Mouse (Mus musculus) hindbrain, embryonic 11.5 days (tissue): ENCODE data around the gene Zic2. TPM values are rescaled to one million over a fixed set of nuclear protein-coding genes. Genes with fewer than 3 reads are reported as not detected.
A peak's percentile ranks its signal among the peaks of the same experiment; 100 is the strongest.
"Not testable (repeated sequence)": the region's sequence is repeated elsewhere in the genome, so short reads cannot be mapped to it uniquely, and the experiment has no call there.

Source experiments
- ATAC-seq: fragments of 200-750 bp; cut with Nextera tagmentation; 2 replicates; pipeline ENCODE4 v1.8.0; 2017; ENCODE audit warnings: mild to moderate bottlenecking, moderate TSS enrichment, moderate library complexity; ENCODE audit not compliant: low FRiP score
- DNase-seq: peaks from one replicate; pipeline ENCODE4 v3.0.0-alpha.2; 2015; ENCODE audit warnings: low spot score
- H3K27ac ChIP-seq: fragments of 300-500 bp; sonication (generic); 2 replicates; pipeline ENCODE4 v1.5.1; 2014; ENCODE audit warnings: mild to moderate bottlenecking, low read depth, low read length
- H3K27me3 ChIP-seq: fragments of 300-500 bp; sonication (generic); 2 replicates; pipeline ENCODE4 v1.6.1; 2014; ENCODE audit warnings: mild to moderate bottlenecking, low read length, moderate library complexity, mixed read lengths; ENCODE audit not compliant: control insufficient read depth, insufficient read depth
- H3K36me3 ChIP-seq: fragments of 300-500 bp; sonication (generic); 2 replicates; pipeline ENCODE4 v1.6.1; 2014; ENCODE audit warnings: mild to moderate bottlenecking, low read length, moderate library complexity, mixed read lengths; ENCODE audit not compliant: control insufficient read depth, insufficient read depth
- H3K4me1 ChIP-seq: fragments of 300-500 bp; sonication (generic); replicated peaks from 2 replicates; pipeline ENCODE4 v1.6.1; 2014; ENCODE audit warnings: low read length, mixed read lengths; ENCODE audit not compliant: control insufficient read depth, insufficient read depth
- H3K4me2 ChIP-seq: fragments of 300-500 bp; sonication (generic); replicated peaks from 2 replicates; pipeline ENCODE4 v1.6.1; 2014; ENCODE audit warnings: mild to moderate bottlenecking, low read depth, low read length
- H3K4me3 ChIP-seq: fragments of 300-500 bp; sonication (generic); 2 replicates; pipeline ENCODE4 v1.5.1; 2014; ENCODE audit warnings: low read depth, low read length
- H3K9ac ChIP-seq: fragments of 300-500 bp; sonication (generic); 2 replicates; pipeline ENCODE4 v1.6.1; 2014; ENCODE audit warnings: low read depth, low read length
- H3K9me3 ChIP-seq: fragments of 300-500 bp; sonication (generic); 2 replicates; pipeline ENCODE4 v1.6.1; 2016; ENCODE audit warnings: low read length; ENCODE audit not compliant: control insufficient read depth
- WGBS: fragments of 180-500 bp; shearing (Covaris S2); extraction: QIAGEN DNeasy Blood & Tissue Kit; methylation state at CpG from one replicate; pipeline ENCODE4 v1.1.7; 2014; 5-methylcytosine and 5-hydroxymethylcytosine counted together
- polyA plus RNA-seq: library from polyadenylated mRNA; unstranded; fragments of >200 nt; fragmentation: Nextera tagmentation; extraction: Ambion mirVana; gene quantifications from 2 replicates; pipeline ENCODE4 v1.2.1, GENCODE M21; 2014

Gene Zic2
- polyA plus RNA-seq, 1 experiment from 2014 or later, result 11.2 TPM

GRCm38 (mm10) chr14:122459332-122459731 is 15.9 kb upstream of the Zic2 start:
- not testable (repeated sequence) for DNase-seq, ATAC-seq, H3K4me1 ChIP-seq, H3K9me3 ChIP-seq, H3K4me3 ChIP-seq, H3K36me3 ChIP-seq, H3K27ac ChIP-seq
- peaks cover 32% of the 10 kb centered on the region for H3K27me3 ChIP-seq
- H3K4me2 ChIP-seq, result peak overlapping the region; percentile 35; the same call in 1 of the 2 replicates
- H3K9ac ChIP-seq, result peak overlapping the region; percentile 52; the same call in 1 of the 2 replicates
- 88% methylated on average over 9 of the region's 12 CpGs for WGBS

- Histone ChIP-seq H3K4me1 (0 out of 2 replicates have a peak, but pooled peaks cover 3% of the 10 kb centered on the region), H3K4me3 (peak overlapping the region; percentile 25), H3K9ac (peak overlapping the region; percentile 52), H3K27ac (no peak overlapping the region), H3K36me3 (no peaks in the 10 kb centered on the region), H3K27me3 (peaks cover 32% of the 10 kb centered on the region), H3K9me3 (no peaks in the 10 kb centered on the region), H3K4me2 (peak overlapping the region; percentile 35)
- WGBS, result 92% methylated on average over 1 of the region's 1 CpGs
- ATAC-seq (no peak), DNase-seq (no peak)
Observed at GRCm38 (mm10) chr14:122459776-122460175, 15.5 kb upstream of the Zic2 start.

GRCm38 (mm10) chr14:122460226-122460625 is 15.0 kb upstream of the Zic2 start:
- Histone ChIP-seq H3K4me2 (peak overlapping the region; percentile 35), H3K9me3 (no peaks in the 10 kb centered on the region), H3K4me1 (peaks cover 6% of the 10 kb centered on the region; the same call in 1 of the 2 replicates), H3K4me3 (peak overlapping the region; percentile 25), H3K36me3 (no peaks in the 10 kb centered on the region), H3K27me3 (peaks cover 37% of the 10 kb centered on the region), H3K27ac (no peak overlapping the region; the same call in 1 of the 2 replicates), H3K9ac (peak overlapping the region; percentile 52)
- 47% methylated on average over 5 of the region's 5 CpGs for WGBS
- ATAC-seq (no peak), DNase-seq (no peak)

GRCm38 (mm10) chr14:122461500-122461899 is 13.7 kb upstream of the Zic2 start:
- Histone ChIP-seq H3K4me1 (peaks cover 8% of the 10 kb centered on the region; the same call in 1 of the 2 replicates), H3K27me3 (peaks cover 45% of the 10 kb centered on the region), H3K4me3 (peak overlapping the region; percentile 73), H3K9me3 (no peaks in the 10 kb centered on the region), H3K36me3 (no peaks in the 10 kb centered on the region), H3K9ac (peak overlapping the region; percentile 68), H3K4me2 (peak overlapping the region; percentile 78), H3K27ac (peak overlapping the region; percentile 95)
- ATAC-seq (no peak), DNase-seq (no peak)
- WGBS, result 23% methylated on average over 3 of the region's 3 CpGs

- Histone ChIP-seq H3K4me1 (peaks cover 8% of the 10 kb centered on the region; the same call in 1 of the 2 replicates), H3K36me3 (no peaks in the 10 kb centered on the region), H3K27me3 (peaks cover 48% of the 10 kb centered on the region), H3K27ac (peak overlapping the region; percentile 95), H3K4me3 (peak overlapping the region; percentile 73), H3K9me3 (no peaks in the 10 kb centered on the region), H3K4me2 (peak overlapping the region; percentile 78), H3K9ac (peak overlapping the region; percentile 68)
- peak; percentile 48 for DNase-seq
- ATAC-seq, result no peak
- WGBS, result 5% methylated on average over 9 of the region's 9 CpGs
Observed at GRCm38 (mm10) chr14:122461966-122462365, 13.3 kb upstream of the Zic2 start.

GRCm38 (mm10) chr14:122462689-122463079 is 12.6 kb upstream of the Zic2 start:
- peak overlapping the region; percentile 78 for H3K4me2 ChIP-seq
- H3K9ac ChIP-seq, result peak overlapping the region; percentile 68
- no peak for ATAC-seq
- no peaks in the 10 kb centered on the region for H3K9me3 ChIP-seq
- DNase-seq, result no peak
- WGBS, result 4% methylated on average over 17 of the region's 17 CpGs
- H3K27me3 ChIP-seq, result peaks cover 53% of the 10 kb centered on the region
- H3K4me3 ChIP-seq, result peak overlapping the region; percentile 73
- H3K4me1 ChIP-seq, result peaks cover 8% of the 10 kb centered on the region; the same call in 1 of the 2 replicates
- H3K27ac ChIP-seq, result peak overlapping the region; percentile 95
- no peaks in the 10 kb centered on the region for H3K36me3 ChIP-seq

GRCm38 (mm10) chr14:122463080-122463691 is 12.0 kb upstream of the Zic2 start:
- H3K4me2 ChIP-seq, result peak overlapping the region; percentile 78
- no peak for ATAC-seq
- H3K9ac ChIP-seq, result peak overlapping the region; percentile 68
- peaks cover 53% of the 10 kb centered on the region for H3K27me3 ChIP-seq
- H3K4me3 ChIP-seq, result peak overlapping the region; percentile 73
- no peaks in the 10 kb centered on the region for H3K9me3 ChIP-seq
- peak; percentile 66 for DNase-seq
- peak overlapping the region; percentile 95 for H3K27ac ChIP-seq
- under 1% methylated on average over 40 of the region's 40 CpGs for WGBS
- H3K4me1 ChIP-seq, result peaks cover 8% of the 10 kb centered on the region; the same call in 1 of the 2 replicates
- no peaks in the 10 kb centered on the region for H3K36me3 ChIP-seq

GRCm38 (mm10) chr14:122463734-122464341 is 11.4 kb upstream of the Zic2 start:
- peak overlapping the region; percentile 95 for H3K27ac ChIP-seq
- under 1% methylated on average over 53 of the region's 58 CpGs for WGBS
- peaks cover 11% of the 10 kb centered on the region; the same call in 1 of the 2 replicates for H3K4me1 ChIP-seq

More at GRCm38 (mm10) chr14:122463734-122464341, 11.4 kb upstream of the Zic2 start:
- Histone ChIP-seq H3K27me3 (peaks cover 59% of the 10 kb centered on the region), H3K4me2 (peak overlapping the region; percentile 78), H3K9ac (peak overlapping the region; percentile 68), H3K4me3 (peak overlapping the region; percentile 73)
- not testable (repeated sequence) for H3K9me3 ChIP-seq, H3K36me3 ChIP-seq
- peak; percentile 63 for DNase-seq
- ATAC-seq, result peak; percentile 43
